Mouse (Mus musculus) heart, postnatal 0 days (tissue): ENCODE measurements around the gene Noxa1.

Experiments used
- CTCF ChIP-seq: IDR thresholded peaks from 2 replicates; pipeline ENCODE4 v1.5.1; 2016; ENCODE audit warnings: antibody characterized with exemption, control low read depth, low read depth
- EP300 ChIP-seq: IDR thresholded peaks from 2 replicates; pipeline ENCODE4 v1.6.1; 2016; ENCODE audit warnings: antibody characterized with exemption, low read depth

DNA sequence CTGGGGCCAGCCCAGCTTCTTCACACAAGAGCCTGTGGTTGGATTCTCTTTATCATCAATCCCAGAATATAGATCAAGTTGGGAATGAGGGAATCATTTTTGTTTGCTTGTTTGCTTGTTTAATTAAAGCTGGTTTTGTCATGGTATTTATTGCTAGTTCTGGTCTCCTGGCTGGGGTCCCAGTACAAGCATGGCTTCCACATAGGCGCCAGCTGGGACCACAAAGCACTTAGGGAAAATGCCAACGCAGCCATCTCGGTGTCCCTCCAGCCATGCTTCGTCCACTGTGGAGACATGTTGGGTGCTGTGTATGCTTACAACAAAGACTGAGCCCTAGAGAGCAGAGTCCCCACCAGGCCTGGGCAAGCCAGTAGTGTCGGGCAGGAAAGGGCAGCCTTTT, 9.4 kb downstream of the Noxa1 start:
- no peak for TF ChIP-seq CTCF
- no peak for TF ChIP-seq EP300
